Mouse (Mus musculus) cerebellum, adult 9-10 months (tissue): ENCODE measurements at regions not wholly inside any gene's neighbourhood (a gene's known extent, or its start where the extent isn't known, plus 50 kb on each side); places are given as distances from the start of the nearest gene placed in this dataset.

Experiments used
- DNase-seq: peaks from one replicate; pipeline ENCODE4 v3.0.0; 2022

GRCm38 (mm10) chr2:33981321-33981720 lies 93.6 kb upstream of the Mvb12b start:
- DNase-seq, result no peak

- no peak for DNase-seq
Measured at GRCm38 (mm10) chr2:33980884-33981283, 93.1 kb upstream of the Mvb12b start.

- no peak for DNase-seq
Measured at GRCm38 (mm10) chr2:33979276-33979675, 91.5 kb upstream of the Mvb12b start.

GRCm38 (mm10) chr2:33978550-33978949 lies 90.8 kb upstream of the Mvb12b start:
- no peak for DNase-seq

- no peak for DNase-seq
Measured at GRCm38 (mm10) chr2:33977576-33978352, 90.0 kb upstream of the Mvb12b start.

- no peak for DNase-seq
Measured at GRCm38 (mm10) chr2:33977151-33977550, 89.4 kb upstream of the Mvb12b start.

- no peak for DNase-seq
Measured at GRCm38 (mm10) chr2:33976183-33976582, 88.4 kb upstream of the Mvb12b start.

GRCm38 (mm10) chr2:33975423-33976127 lies 87.8 kb upstream of the Mvb12b start:
- peak; percentile 35 for DNase-seq

GRCm38 (mm10) chr2:33974737-33975422 lies 87.1 kb upstream of the Mvb12b start:
- no peak for DNase-seq

- DNase-seq, result no peak
Measured at GRCm38 (mm10) chr2:33974031-33974430, 86.3 kb upstream of the Mvb12b start.

GRCm38 (mm10) chr2:33973213-33973834 lies 85.6 kb upstream of the Mvb12b start:
- peak; percentile 80 for DNase-seq

- peak; percentile 44 for DNase-seq
Measured at GRCm38 (mm10) chr2:33966984-33967421, 79.3 kb upstream of the Mvb12b start.

GRCm38 (mm10) chr2:33966389-33966983 lies 78.7 kb upstream of the Mvb12b start:
- DNase-seq, result no peak

- no peak for DNase-seq
Measured at GRCm38 (mm10) chr2:33964096-33964495, 76.3 kb upstream of the Mvb12b start.

- DNase-seq, result no peak
Measured at GRCm38 (mm10) chr2:33962355-33963037, 74.8 kb upstream of the Mvb12b start.

- DNase-seq, result no peak
Measured at GRCm38 (mm10) chr2:33961566-33961965, 73.8 kb upstream of the Mvb12b start.

- no peak for DNase-seq
Measured at GRCm38 (mm10) chr2:33957754-33958153, 70.0 kb upstream of the Mvb12b start.

GRCm38 (mm10) chr2:33944301-33944700 lies 56.6 kb upstream of the Mvb12b start:
- no peak for DNase-seq

GRCm38 (mm10) chr2:33942085-33942484 lies 54.3 kb upstream of the Mvb12b start:
- DNase-seq, result no peak

- no peak for DNase-seq
Measured at GRCm38 (mm10) chr2:33941316-33941715, 53.6 kb upstream of the Mvb12b start.

- no peak for DNase-seq
Measured at GRCm38 (mm10) chr2:33939836-33940235, 52.1 kb upstream of the Mvb12b start.
